ENCODE assay signal across 20 mouse cellular contexts in genomic region chr9:66306414-66306813, GRCm38 (mm10). TPM values are rescaled to one million over a fixed set of nuclear protein-coding genes. Genes with fewer than 3 reads are reported as not detected.
DNase-seq lines count a peak whose midpoint lies in the region; ATAC-seq and TF ChIP-seq lines count a peak whose summit lies in the region.
"Had no signal": no experiment of that assay in that cellular context is flagged by ENCODE, and none has a peak within 500 bp of the region (broad histone marks: within the 10 kb centered on the region; RNA-seq: fewer than 3 reads in every experiment).

No protein-coding gene starts in this region.

- H3K79me2 ChIP-seq in CH12.LX (replicated peaks; ENCODE audit: control insufficient read depth, extremely low read depth, insufficient read depth, poor library complexity, severe bottlenecking) (no peaks in the 10 kb centered on the region), myocyte (ENCODE audit: control insufficient read depth, insufficient read depth) (no peaks in the 10 kb centered on the region)

- H3K27me3 ChIP-seq in CH12.LX (replicated peaks) = no peaks in the 10 kb centered on the region
- H3K27me3 ChIP-seq in myocyte (ENCODE audit: control insufficient read depth, insufficient read depth, insufficient read length) = no peaks in the 10 kb centered on the region
- H3K27me3 ChIP-seq: embryonic facial prominence, embryonic 12.5 days; forebrain, embryonic 12.5 days; heart, embryonic 15.5 days had no signal

- H3K9me3 ChIP-seq in CH12.LX (replicated peaks; ENCODE audit: low read length) = peaks cover 3% of the 10 kb centered on the region
- H3K9me3 ChIP-seq: embryonic facial prominence, embryonic 12.5 days; forebrain, embryonic 12.5 days; heart, embryonic 15.5 days; hindbrain, embryonic 10.5 days had no signal

- in situ Hi-C loops in CH12.LX (cut with MboI; ENCODE audit: low pct_ligation_motif_present, low pct_unique_long_range_greater_than_20kb, low sequenced_read_pairs) = loop anchor here (5.0 kb wide), 1 partner anchor 36 kb away; no protein-coding TSS in a partner anchor

- DNase-seq in gastrocnemius, adult 2 months = no peak
- DNase-seq in gastrocnemius, adult 18-20 months (ENCODE audit: low spot score) = no peak
- DNase-seq in layer of hippocampus, adult 2 months (ENCODE audit: low spot score in 2 of 2) = no peak
- no peak for DNase-seq in layer of hippocampus, adult 18-20 months (ENCODE audit: low spot score in 2 of 2)
- DNase-seq in CH12.LX (ENCODE audit: extremely low read depth) = peak; percentile 65
- no peak for DNase-seq in lung, postnatal 4 days
- DNase-seq: adrenal gland, postnatal 14 days; cerebellum, adult 11 months; cerebellum, adult 8-10 months; cerebellum, postnatal 14 days; gastrocnemius, postnatal 25 days had no signal

- intact Hi-C loops in gastrocnemius, adult 2 months (cut with DNase I) = no loop called here

- peak overlapping the region; percentile 82 for H3K9ac ChIP-seq in CH12.LX (ENCODE audit: insufficient read depth, low read depth)
- H3K9ac ChIP-seq: embryonic facial prominence, embryonic 12.5 days; forebrain, embryonic 12.5 days; heart, embryonic 15.5 days had no signal

- H3K4me3 ChIP-seq in gastrocnemius, adult 2 months = no peak overlapping the region
- no peak overlapping the region for H3K4me3 ChIP-seq in layer of hippocampus, adult 2 months
- H3K4me3 ChIP-seq in CH12.LX (replicated peaks in 1 of 3; ENCODE audit: low read depth in 2 of 3, low read length in 2 of 3, poor library complexity in 1 of 3) (peak overlapping the region in 1 of 3 experiments; percentile 62), myocyte (peak overlapping the region; percentile 23)
- H3K4me3 ChIP-seq: embryonic facial prominence, embryonic 12.5 days; forebrain, embryonic 12.5 days; hindbrain, embryonic 10.5 days had no signal

- H3K4me2 ChIP-seq in CH12.LX (ENCODE audit: insufficient read depth, low read depth, poor library complexity, severe bottlenecking) = peak overlapping the region; percentile 41
- peak overlapping the region; percentile 88 for H3K4me2 ChIP-seq in myocyte (ENCODE audit: low read depth)
- H3K4me2 ChIP-seq: embryonic facial prominence, embryonic 12.5 days; forebrain, embryonic 12.5 days had no signal

- no peak for ATAC-seq in erythroblast, adult 5-6 weeks (replicated peaks; ENCODE audit: low FRiP score, poor library complexity, severe bottlenecking)
- ATAC-seq: activated CD4-positive, CD25-positive, alpha-beta regulatory T cell, adult 4 months; forebrain, embryonic 16.5 days; Patski had no signal

- H3K27ac ChIP-seq in gastrocnemius, adult 2 months = 0 out of 2 replicates have a peak overlapping the region, but pooled peaks have one; percentile 85
- peak overlapping the region; percentile 94 for H3K27ac ChIP-seq in layer of hippocampus, adult 2 months
- H3K27ac ChIP-seq in CH12.LX (ENCODE audit: insufficient read depth, low read depth) = peak overlapping the region; percentile 95
- H3K27ac ChIP-seq: embryonic facial prominence, embryonic 12.5 days; forebrain, embryonic 12.5 days; heart, embryonic 15.5 days; hindbrain, embryonic 10.5 days had no signal

- peak; percentile 68 for TF ChIP-seq EP300 in CH12.LX (IDR thresholded peaks at IDR 0.05; ENCODE audit: low read length)

- dilution Hi-C loops in CH12.LX (cut with MboI; ENCODE audit: extremely low pct_ligation_motif_present, extremely low pct_unique_long_range_greater_than_20kb, low sequenced_read_pairs) = no loop called here

- no peak for TF ChIP-seq POLR2A in CH12.LX (IDR thresholded peaks at IDR 0.05; ENCODE audit: low read depth, low read length)
- no peak for TF ChIP-seq POLR2A in myocyte (IDR thresholded peaks at IDR 0.05; ENCODE audit: insufficient read length, low read depth)

- H3ac ChIP-seq in myocyte (ENCODE audit: control insufficient read depth, insufficient read length) = no peak overlapping the region

- H3K4me1 ChIP-seq in CH12.LX (ENCODE audit: control insufficient read depth in 1 of 2, insufficient read depth in 2 of 2) = peaks cover 16 to 30% of the 10 kb centered on the region in 2 experiments

- no peak for TF ChIP-seq CTCF in gastrocnemius, adult 2 months (IDR thresholded peaks at IDR 0.05)
- no peak for TF ChIP-seq CTCF in layer of hippocampus, adult 2 months (conservative IDR thresholded peaks at IDR 0.05)
- TF ChIP-seq CTCF in CH12.LX (conservative IDR thresholded peaks at IDR 0.05 in 1 of 2, IDR thresholded peaks at IDR 0.05 in 1 of 2; ENCODE audit: low read depth in 2 of 2, low read length in 2 of 2) = no peak

- no peak for TF ChIP-seq RAD21 in CH12.LX (IDR thresholded peaks at IDR 0.05; ENCODE audit: low read depth, low read length)

- H3K36me3 ChIP-seq in CH12.LX (replicated peaks in 1 of 2; ENCODE audit: control insufficient read depth in 1 of 2, insufficient read depth in 1 of 2, low read length in 1 of 2) (no peaks in the 10 kb centered on the region), myocyte (ENCODE audit: control insufficient read depth, insufficient read depth) (no peaks in the 10 kb centered on the region)
- H3K36me3 ChIP-seq: embryonic facial prominence, embryonic 12.5 days; forebrain, embryonic 12.5 days; heart, embryonic 15.5 days; hindbrain, embryonic 10.5 days had no signal

TF ChIP-seq in CH12.LX, 34 proteins besides CTCF, POLR2A, EP300 and RAD21 (continues in another document):
- TF ChIP-seq HCFC1 (IDR thresholded peaks at IDR 0.05; ENCODE audit: low read depth, low read length) (no peak; the same call in 1 of the 2 replicates), ZNF384 (IDR thresholded peaks at IDR 0.05; ENCODE audit: low read depth, low read length) (no peak), GABPA (IDR thresholded peaks at IDR 0.05; ENCODE audit: insufficient replicate concordance, low read depth, low read length) (no peak), MXI1 (IDR thresholded peaks at IDR 0.05; ENCODE audit: low read depth, low read length) (peak; percentile 68; the same call in 1 of the 2 replicates), E2F4 (IDR thresholded peaks at IDR 0.05; ENCODE audit: insufficient replicate concordance, low read depth, low read length) (no peak), KAT2A (IDR thresholded peaks at IDR 0.05; ENCODE audit: insufficient replicate concordance, low read length) (0 out of 2 replicates have a peak, but pooled peaks have one; percentile 55), PAX5 (IDR thresholded peaks at IDR 0.05; ENCODE audit: low read length) (no peak), ZC3H11A (IDR thresholded peaks at IDR 0.05; ENCODE audit: low read depth, low read length) (no peak), USF1 (IDR thresholded peaks at IDR 0.05; ENCODE audit: low read depth, low read length) (peak; percentile 30; the same call in 1 of the 2 replicates), UBTF (IDR thresholded peaks at IDR 0.05; ENCODE audit: low read depth, low read length) (no peak), MAZ (IDR thresholded peaks at IDR 0.05; ENCODE audit: low read depth, low read length) (no peak), IRF4 (IDR thresholded peaks at IDR 0.05; ENCODE audit: low read depth, low read length) (no peak), ETS1 (conservative IDR thresholded peaks at IDR 0.05; ENCODE audit: low read depth, low read length) (peak; percentile 69), ELF1 (IDR thresholded peaks at IDR 0.05; ENCODE audit: low read depth, low read length) (no peak), JUN (IDR thresholded peaks at IDR 0.05; ENCODE audit: insufficient read depth, low read depth, low read length) (peak; percentile 83), MAFK (IDR thresholded peaks at IDR 0.05; ENCODE audit: insufficient replicate concordance, low read length) (no peak), NELFE (IDR thresholded peaks at IDR 0.05; ENCODE audit: low read depth, low read length) (no peak)

TF ChIP-seq in myocyte, 11 proteins besides CTCF, POLR2A, EP300 and RAD21:
- TF ChIP-seq POLR2AphosphoS2 (IDR thresholded peaks at IDR 0.05; ENCODE audit: insufficient read length, low read depth) (no peak), SRF (IDR thresholded peaks at IDR 0.05; ENCODE audit: control insufficient read depth, insufficient read length, low read depth) (no peak), TCF12 (IDR thresholded peaks at IDR 0.05; ENCODE audit: insufficient read depth, poor library complexity, severe bottlenecking) (no peak), MYOD1 (IDR thresholded peaks at IDR 0.05; ENCODE audit: control insufficient read depth in 1 of 3, insufficient read length in 2 of 3, low read depth in 2 of 3) (no peak), CEBPB (IDR thresholded peaks at IDR 0.05; ENCODE audit: insufficient read depth, poor library complexity, severe bottlenecking) (no peak), E2F4 (IDR thresholded peaks at IDR 0.05; ENCODE audit: insufficient read depth) (no peak), TCF3 (IDR thresholded peaks at IDR 0.05; ENCODE audit: insufficient read length, low read depth) (no peak), MAX (IDR thresholded peaks at IDR 0.05; ENCODE audit: low read depth) (no peak), USF1 (IDR thresholded peaks at IDR 0.05; ENCODE audit: low read depth) (no peak), REST (IDR thresholded peaks at IDR 0.05; ENCODE audit: insufficient read depth, insufficient read length) (no peak)

RNA-seq across cellular contexts. Expression of gene Herc1, which starts 43.8 kb away (rescaled TPM):
- total RNA-seq in gastrocnemius, adult 2 months (2021) = 10 to 100 TPM; 33.7 to 38.4 TPM
- 10 to 100 TPM; 30.3 to 31.0 TPM for total RNA-seq in gastrocnemius, adult 18-20 months (2021)
- total RNA-seq in layer of hippocampus, adult 2 months (2021) = 100 to 1,000 TPM; 108 to 119 TPM
- total RNA-seq in layer of hippocampus, adult 18-20 months (2021) = 100 to 1,000 TPM; 100 to 109 TPM
- total RNA-seq in CH12.LX (2012; rRNA removed) (45.2 and 47.6 TPM in 2 replicates), CH12.LX (2014; rRNA removed) (32.9 and 33.2 TPM in 2 replicates)
- polyA plus RNA-seq in CH12.LX (2012; ENCODE audit: insufficient read length, low read depth) (35.4 and 42.1 TPM in 2 replicates), myocyte (2012; fragmentation: generic; extraction: Trizol) (9.9 TPM)
- 543 and 570 TPM in 2 replicates for total RNA-seq in erythroblast, adult 5-6 weeks (2015; ENCODE audit: low replicate concordance)
- 1,171 and 1,293 TPM in 2 replicates for total RNA-seq in erythroblast, adult 5-6 weeks (2017; ENCODE audit: low replicate concordance)

Comparison
In these comparisons a context has a peak if more than half of its experiments do, and no peak if none do; other contexts are left out.
1. RNA of gene Herc1, which starts 43.8 kb away (total RNA-seq): 543 to 1,293 TPM in erythroblast, adult 5-6 weeks; 108 to 119 TPM in layer of hippocampus, adult 2 months, 100 to 109 TPM in layer of hippocampus, adult 18-20 months, 32.9 to 47.6 TPM in CH12.LX, 33.7 to 38.4 TPM in gastrocnemius, adult 2 months and 30.3 to 31.0 TPM in gastrocnemius, adult 18-20 months; every median in the first group is over 4 times any median in the second.
2. Peak in every context shown above with its lines, with median percentiles within 50 percentile points of each other: H3K27ac ChIP-seq.